Mouse (Mus musculus): ENCODE results near the gene Zfp804a. TPM values are rescaled to one million over a fixed set of nuclear protein-coding genes. Genes with fewer than 3 reads are reported as not detected.

Gene Zfp804a
- polyA plus RNA-seq, 1 experiment, result not detected

- TF ChIP-seq USF1 (IDR thresholded peaks at IDR 0.05; ENCODE audit: low read depth) (no peak), TCF3 (IDR thresholded peaks at IDR 0.05; ENCODE audit: insufficient read length, low read depth) (no peak), MYOG (IDR thresholded peaks at IDR 0.05; ENCODE audit: control insufficient read depth in 1 of 3, insufficient read depth in 1 of 3, insufficient read length in 2 of 3, low read depth in 2 of 3) (no peak), SRF (IDR thresholded peaks at IDR 0.05; ENCODE audit: control insufficient read depth, insufficient read length, low read depth) (no peak), MAX (IDR thresholded peaks at IDR 0.05; ENCODE audit: low read depth) (no peak), CEBPB (IDR thresholded peaks at IDR 0.05; ENCODE audit: insufficient read depth, poor library complexity, severe bottlenecking) (no peak), TCF12 (IDR thresholded peaks at IDR 0.05; ENCODE audit: insufficient read depth, poor library complexity, severe bottlenecking) (no peak), E2F4 (IDR thresholded peaks at IDR 0.05; ENCODE audit: insufficient read depth) (no peak), MYOD1 (IDR thresholded peaks at IDR 0.05; ENCODE audit: control insufficient read depth in 1 of 3, insufficient read length in 2 of 3, low read depth in 2 of 3) (no peak), POLR2AphosphoS2 (IDR thresholded peaks at IDR 0.05; ENCODE audit: insufficient read length, low read depth) (no peak), POLR2A (IDR thresholded peaks at IDR 0.05; ENCODE audit: insufficient read length, low read depth) (no peak), REST (IDR thresholded peaks at IDR 0.05; ENCODE audit: insufficient read depth, insufficient read length) (no peak)
- Histone ChIP-seq H3K79me2 (ENCODE audit: control insufficient read depth, insufficient read depth) (no peaks in the 10 kb centered on the region), H3K4me2 (ENCODE audit: low read depth) (no peak overlapping the region), H3ac (ENCODE audit: control insufficient read depth, insufficient read length) (no peak overlapping the region), H3K36me3 (ENCODE audit: control insufficient read depth, insufficient read depth) (no peaks in the 10 kb centered on the region), H3K4me3 (no peak overlapping the region), H3K27me3 (ENCODE audit: control insufficient read depth, insufficient read depth, insufficient read length) (no peaks in the 10 kb centered on the region)
Measured at GRCm38 (mm10) chr2:82253382-82253781, 200.4 kb downstream of the Zfp804a start.

GRCm38 (mm10) chr2:82282591-82283269 lies 229.7 kb downstream of the Zfp804a start:
- TF ChIP-seq CEBPB (IDR thresholded peaks at IDR 0.05; ENCODE audit: insufficient read depth, poor library complexity, severe bottlenecking) (no peak), REST (IDR thresholded peaks at IDR 0.05; ENCODE audit: insufficient read depth, insufficient read length) (no peak), MYOG (IDR thresholded peaks at IDR 0.05; ENCODE audit: control insufficient read depth in 1 of 3, insufficient read depth in 1 of 3, insufficient read length in 2 of 3, low read depth in 2 of 3) (no peak), MYOD1 (IDR thresholded peaks at IDR 0.05; ENCODE audit: control insufficient read depth in 1 of 3, insufficient read length in 2 of 3, low read depth in 2 of 3) (no peak)
- H3K27me3 ChIP-seq (ENCODE audit: control insufficient read depth, insufficient read depth, insufficient read length), result no peaks in the 10 kb centered on the region
- H3ac ChIP-seq (ENCODE audit: control insufficient read depth, insufficient read length), result no peak overlapping the region
- no peaks in the 10 kb centered on the region for H3K79me2 ChIP-seq (ENCODE audit: control insufficient read depth, insufficient read depth)
- H3K4me3 ChIP-seq, result no peak overlapping the region
- no peak overlapping the region for H3K4me2 ChIP-seq (ENCODE audit: low read depth)
- H3K36me3 ChIP-seq (ENCODE audit: control insufficient read depth, insufficient read depth), result no peaks in the 10 kb centered on the region

GRCm38 (mm10) chr2:82294932-82295493 lies 242.0 kb downstream of the Zfp804a start:
- TF ChIP-seq MYOD1 (IDR thresholded peaks at IDR 0.05; ENCODE audit: control insufficient read depth in 1 of 3, insufficient read length in 2 of 3, low read depth in 2 of 3) (no peak), TCF12 (IDR thresholded peaks at IDR 0.05; ENCODE audit: insufficient read depth, poor library complexity, severe bottlenecking) (no peak), E2F4 (IDR thresholded peaks at IDR 0.05; ENCODE audit: insufficient read depth) (no peak), POLR2A (IDR thresholded peaks at IDR 0.05; ENCODE audit: insufficient read length, low read depth) (no peak), USF1 (IDR thresholded peaks at IDR 0.05; ENCODE audit: low read depth) (no peak), REST (IDR thresholded peaks at IDR 0.05; ENCODE audit: insufficient read depth, insufficient read length) (no peak), MAX (IDR thresholded peaks at IDR 0.05; ENCODE audit: low read depth) (no peak), MYOG (IDR thresholded peaks at IDR 0.05; ENCODE audit: control insufficient read depth in 1 of 3, insufficient read depth in 1 of 3, insufficient read length in 2 of 3, low read depth in 2 of 3) (no peak), CEBPB (IDR thresholded peaks at IDR 0.05; ENCODE audit: insufficient read depth, poor library complexity, severe bottlenecking) (no peak)
- Histone ChIP-seq H3K4me3 (no peak overlapping the region), H3K27me3 (ENCODE audit: control insufficient read depth, insufficient read depth, insufficient read length) (no peaks in the 10 kb centered on the region), H3K4me2 (ENCODE audit: low read depth) (no peak overlapping the region), H3ac (ENCODE audit: control insufficient read depth, insufficient read length) (no peak overlapping the region), H3K36me3 (ENCODE audit: control insufficient read depth, insufficient read depth) (no peaks in the 10 kb centered on the region), H3K79me2 (ENCODE audit: control insufficient read depth, insufficient read depth) (no peaks in the 10 kb centered on the region)

Data from myocyte (in vitro differentiated cells).